Mouse (Mus musculus): ENCODE data around the gene Eid2b. TPM values are rescaled to one million over a fixed set of nuclear protein-coding genes. Genes with fewer than 3 reads are reported as not detected.

The Eid2b gene
- polyA plus RNA-seq, 1 experiment from 2014 or later = 38.2 TPM

DNA sequence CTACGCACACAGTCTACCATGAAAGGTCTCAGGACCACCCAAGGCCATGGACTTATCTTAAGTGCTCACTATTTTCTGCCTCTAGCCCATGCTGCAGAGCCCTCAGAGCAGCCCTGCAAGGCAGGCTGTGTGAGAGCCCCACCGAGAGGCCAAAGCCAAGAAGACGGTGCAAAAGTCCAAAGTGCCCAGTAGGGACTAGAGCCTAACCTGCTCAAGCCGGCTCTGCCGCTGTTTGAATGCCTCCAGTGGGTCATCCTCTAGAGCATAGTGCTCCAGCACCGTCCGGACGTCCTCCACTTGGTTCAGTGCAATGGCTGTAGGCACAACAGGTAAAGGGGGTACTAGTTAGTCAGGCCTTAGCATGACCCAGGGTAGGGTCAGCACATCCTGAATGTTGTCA lies 28.7 kb downstream of the Eid2b start:
- whole genome bisulfite sequencing = 96% methylated on average over 8 of the region's 8 CpGs
- Histone ChIP-seq H3K27me3 (no peaks in the 10 kb centered on the region), H3K27ac (replicated peaks) (no peak overlapping the region), H3K4me3 (no peak overlapping the region), H3K4me2 (no peak overlapping the region), H3K4me1 (replicated peaks) (peaks cover 48% of the 10 kb centered on the region), H3K9ac (no peak overlapping the region), H3K36me3 (peaks cover 60% of the 10 kb centered on the region), H3K9me3 (no peaks in the 10 kb centered on the region)
- ATAC-seq (ENCODE audit: low read depth) = no peak

GRCm38 (mm10) chr7:28309737-28310136 lies 32.2 kb downstream of the Eid2b start:
- Histone ChIP-seq H3K9ac (no peak overlapping the region), H3K9me3 (no peaks in the 10 kb centered on the region), H3K4me1 (replicated peaks) (peaks cover 30% of the 10 kb centered on the region), H3K36me3 (peaks cover 65% of the 10 kb centered on the region), H3K4me3 (no peak overlapping the region), H3K27me3 (no peaks in the 10 kb centered on the region), H3K4me2 (0 out of 2 replicates have a peak overlapping the region, but pooled peaks have one; percentile 94), H3K27ac (replicated peaks) (no peak overlapping the region)
- WGBS = 28% methylated on average over 9 of the region's 9 CpGs
- no peak for ATAC-seq (ENCODE audit: low read depth)

GRCm38 (mm10) chr7:28311151-28311925 lies 33.8 kb downstream of the Eid2b start:
- H3K4me3 ChIP-seq = peak overlapping the region; percentile 92
- H3K9ac ChIP-seq = peak overlapping the region; percentile 87
- H3K4me2 ChIP-seq = peak overlapping the region; percentile 94
- H3K27ac ChIP-seq (replicated peaks) = peak overlapping the region; percentile 73
- H3K9me3 ChIP-seq = no peaks in the 10 kb centered on the region
- H3K36me3 ChIP-seq = peaks cover 65% of the 10 kb centered on the region
- peak; percentile 66 for ATAC-seq (ENCODE audit: low read depth)
- peaks cover 30% of the 10 kb centered on the region for H3K4me1 ChIP-seq (replicated peaks)
- H3K27me3 ChIP-seq = no peaks in the 10 kb centered on the region
- WGBS = 5% methylated on average over 35 of the region's 35 CpGs

DNA sequence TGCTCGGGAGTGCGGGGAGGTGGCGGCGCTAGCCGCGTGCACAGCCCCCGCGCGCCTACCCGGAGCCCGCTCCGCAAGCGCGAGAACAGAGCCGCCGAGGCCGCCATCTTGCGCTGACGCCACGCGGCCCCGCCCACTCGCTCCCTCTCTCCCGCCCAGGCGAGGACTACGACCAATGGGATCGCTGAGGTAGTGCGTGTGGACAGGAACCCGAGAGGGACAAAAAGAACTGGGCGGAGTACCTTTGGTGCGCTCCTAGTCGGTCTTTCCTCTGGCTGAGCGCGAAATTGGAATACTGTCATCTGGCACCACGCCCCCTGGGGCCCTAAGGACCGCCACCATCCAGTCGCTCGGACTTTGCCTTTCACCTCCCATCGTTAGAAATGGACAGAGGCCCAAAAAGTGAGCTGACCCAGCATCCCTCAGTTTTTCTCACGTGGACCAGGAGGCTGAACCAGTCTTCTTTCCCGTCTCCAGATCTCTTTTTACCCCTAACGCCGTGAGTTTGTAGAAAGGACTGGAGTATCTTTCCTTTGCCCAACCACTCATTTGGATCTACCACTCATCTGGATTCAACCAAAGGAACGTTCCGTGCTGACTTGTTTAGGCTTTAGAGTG lies 34.5 kb downstream of the Eid2b start, which contains the start of gene Timm50:
Timm50 (minus strand) TSS at position 147 of the 618 bp plus-strand sequence.
- H3K27me3 ChIP-seq = no peaks in the 10 kb centered on the region
- H3K4me3 ChIP-seq = peak within 1 kb of the TSS; percentile 92

DNA sequence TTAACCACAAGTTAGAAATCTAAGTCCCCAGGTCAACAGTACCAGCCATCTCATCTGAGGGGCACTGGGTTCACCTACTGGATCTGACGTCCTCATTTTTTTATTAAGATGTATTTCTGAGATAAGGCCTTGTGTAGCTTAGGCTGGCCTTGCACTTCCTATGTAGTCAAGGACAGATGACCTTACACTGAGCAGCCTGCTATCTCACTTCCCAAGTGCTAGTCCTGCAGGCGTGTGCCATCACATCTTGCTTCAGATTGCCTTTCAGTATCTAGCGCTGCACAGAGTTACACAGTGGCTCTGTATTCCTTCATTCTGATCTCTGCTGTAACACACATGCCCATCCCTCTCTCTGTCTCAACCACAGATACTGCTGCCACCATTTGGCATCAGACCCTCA lies 40.5 kb downstream of the Eid2b start:
- 84% methylated on average over 3 of the region's 3 CpGs for WGBS
- H3K4me3 ChIP-seq = no peak overlapping the region
- H3K36me3 ChIP-seq = peaks cover 92% of the 10 kb centered on the region
- H3K9me3 ChIP-seq = no peaks in the 10 kb centered on the region
- ATAC-seq (ENCODE audit: low read depth) = no peak
- no peak overlapping the region for H3K9ac ChIP-seq
- no peak overlapping the region for H3K4me2 ChIP-seq
- H3K27me3 ChIP-seq = no peaks in the 10 kb centered on the region
- no peaks in the 10 kb centered on the region for H3K4me1 ChIP-seq (replicated peaks)
- H3K27ac ChIP-seq (replicated peaks) = no peak overlapping the region

More for the DNA sequence above, 34.5 kb downstream of the Eid2b start, which contains the start of gene Timm50:
- peak within 1 kb of the TSS; percentile 94 for H3K4me2 ChIP-seq
- peak; percentile 95 for ATAC-seq (ENCODE audit: low read depth)
- under 1% methylated on average over 45 of the region's 45 CpGs for WGBS
- H3K4me1 ChIP-seq (replicated peaks) = peaks cover 30% of the 10 kb centered on the region
- H3K27ac ChIP-seq (replicated peaks) = peak within 1 kb of the TSS; percentile 73
- H3K9ac ChIP-seq = peak within 1 kb of the TSS; percentile 87
- H3K36me3 ChIP-seq = peaks cover 65% of the 10 kb centered on the region
- H3K9me3 ChIP-seq = no peaks in the 10 kb centered on the region

GRCm38 (mm10) chr7:28318714-28319113 lies 41.2 kb downstream of the Eid2b start:
- no peaks in the 10 kb centered on the region for H3K4me1 ChIP-seq (replicated peaks)
- H3K27ac ChIP-seq (replicated peaks) = no peak overlapping the region
- H3K9me3 ChIP-seq = no peaks in the 10 kb centered on the region
- no peak overlapping the region for H3K4me3 ChIP-seq
- no peak overlapping the region for H3K9ac ChIP-seq
- no peak for ATAC-seq (ENCODE audit: low read depth)
- peaks cover 99% of the 10 kb centered on the region for H3K36me3 ChIP-seq
- WGBS = 94% methylated on average over 17 of the region's 17 CpGs
- H3K27me3 ChIP-seq = no peaks in the 10 kb centered on the region
- no peak overlapping the region for H3K4me2 ChIP-seq

DNA sequence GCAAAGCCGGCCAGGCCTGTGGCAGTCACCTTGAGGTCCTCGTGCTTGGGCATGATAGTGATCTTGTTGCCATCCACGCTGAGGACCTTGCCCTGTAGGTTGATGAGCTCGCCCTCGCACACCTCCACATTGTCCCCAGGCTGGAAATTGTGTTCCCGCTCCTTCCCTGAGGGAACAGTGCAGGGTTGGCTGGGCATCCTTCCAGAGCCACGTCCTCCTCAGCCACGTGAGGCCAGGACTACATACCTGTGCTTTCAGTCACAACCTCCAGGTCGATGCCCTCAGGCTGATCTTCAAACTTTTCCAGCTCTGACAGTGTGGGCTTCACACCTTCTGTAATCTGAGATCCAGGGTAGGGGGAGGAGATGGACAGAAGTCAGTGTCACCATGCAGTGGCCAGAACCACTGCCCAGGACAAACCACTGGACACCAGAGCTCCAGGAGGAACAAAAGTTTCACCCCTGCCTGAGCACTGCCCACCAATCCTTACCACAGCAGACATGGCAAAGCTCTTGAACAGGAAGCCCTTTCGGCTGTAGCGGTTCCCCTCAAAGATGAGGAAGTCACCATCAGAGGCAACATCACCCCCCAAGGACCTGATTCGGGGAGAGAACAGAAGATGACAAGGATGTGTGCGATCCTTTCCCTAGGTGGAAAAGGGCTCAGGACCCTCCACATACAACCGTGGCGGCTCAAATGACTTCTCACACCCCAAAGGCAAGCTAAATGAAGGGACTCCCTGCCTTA lies 44.6 kb downstream of the Eid2b start:
- ATAC-seq (ENCODE audit: low read depth) = no peak
- no peaks in the 10 kb centered on the region for H3K4me1 ChIP-seq (replicated peaks)
- no peak overlapping the region for H3K4me2 ChIP-seq
- no peak overlapping the region for H3K27ac ChIP-seq (replicated peaks)
- H3K4me3 ChIP-seq = no peak overlapping the region
- no peaks in the 10 kb centered on the region for H3K9me3 ChIP-seq
- peaks cover 100% of the 10 kb centered on the region for H3K36me3 ChIP-seq
- 94% methylated on average over 15 of the region's 15 CpGs for WGBS
- no peak overlapping the region for H3K9ac ChIP-seq
- H3K27me3 ChIP-seq = no peaks in the 10 kb centered on the region

DNA sequence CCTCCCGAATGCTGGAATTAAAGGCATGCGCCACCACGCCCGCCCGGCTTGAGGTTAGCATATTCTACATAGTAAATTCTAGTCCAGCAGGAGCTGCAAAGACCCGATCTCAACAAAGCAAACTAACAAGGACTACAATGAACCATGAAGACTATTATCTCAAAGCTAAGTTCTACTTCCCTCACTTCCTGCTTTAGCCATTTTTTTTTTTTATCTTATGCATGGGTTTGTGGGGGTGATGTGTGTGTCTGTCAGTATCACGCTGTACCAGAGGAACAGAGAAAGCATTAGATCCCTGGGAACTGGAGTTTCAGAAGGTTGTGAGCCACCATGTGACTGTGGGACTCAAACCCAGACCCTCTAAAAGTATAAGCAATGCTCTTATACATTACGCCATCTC lies 47.8 kb downstream of the Eid2b start:
- H3K36me3 ChIP-seq = peaks cover 100% of the 10 kb centered on the region
- H3K4me2 ChIP-seq = no peak overlapping the region
- H3K27me3 ChIP-seq = no peaks in the 10 kb centered on the region
- no peak overlapping the region for H3K27ac ChIP-seq (replicated peaks)
- H3K9ac ChIP-seq = no peak overlapping the region
- WGBS = 95% methylated on average over 8 of the region's 8 CpGs
- ATAC-seq (ENCODE audit: low read depth) = no peak
- H3K9me3 ChIP-seq = no peaks in the 10 kb centered on the region
- no peaks in the 10 kb centered on the region for H3K4me1 ChIP-seq (replicated peaks)
- no peak overlapping the region for H3K4me3 ChIP-seq

DNA sequence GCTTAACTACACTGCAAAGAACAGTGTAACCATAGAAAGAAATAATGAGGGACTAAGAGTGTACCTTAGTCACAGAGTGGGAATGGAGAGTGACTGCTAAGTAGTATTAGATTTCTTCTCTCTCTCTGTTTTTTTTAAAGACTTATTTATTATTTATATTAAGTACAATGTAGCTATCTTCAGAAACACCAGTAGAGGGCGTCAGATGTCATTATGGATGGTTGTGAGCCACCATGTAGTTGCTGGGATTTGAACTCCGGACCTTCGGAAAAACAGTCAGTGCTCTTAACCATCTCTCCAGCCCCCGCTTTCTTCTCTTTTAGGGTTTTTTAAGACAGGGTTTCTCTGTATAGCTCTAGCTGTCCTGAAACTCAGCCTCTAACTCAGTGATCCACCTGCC lies 48.9 kb downstream of the Eid2b start:
- no peak for ATAC-seq (ENCODE audit: low read depth)
- Histone ChIP-seq H3K27ac (replicated peaks) (no peak overlapping the region), H3K4me2 (no peak overlapping the region), H3K9me3 (no peaks in the 10 kb centered on the region), H3K9ac (no peak overlapping the region), H3K4me3 (no peak overlapping the region), H3K27me3 (no peaks in the 10 kb centered on the region), H3K36me3 (peaks cover 100% of the 10 kb centered on the region), H3K4me1 (replicated peaks) (no peaks in the 10 kb centered on the region)
- 81% methylated on average over 4 of the region's 4 CpGs for WGBS

- H3K9ac ChIP-seq = no peak overlapping the region
- H3K27me3 ChIP-seq = no peaks in the 10 kb centered on the region
- H3K4me2 ChIP-seq = no peak overlapping the region
- no peaks in the 10 kb centered on the region for H3K9me3 ChIP-seq
- no peak overlapping the region for H3K27ac ChIP-seq (replicated peaks)
- H3K36me3 ChIP-seq = peaks cover 94% of the 10 kb centered on the region
- no peaks in the 10 kb centered on the region for H3K4me1 ChIP-seq (replicated peaks)
- no peak overlapping the region for H3K4me3 ChIP-seq
- WGBS = 92% methylated on average over 2 of the region's 2 CpGs
- ATAC-seq (ENCODE audit: low read depth) = no peak
These were observed 50.7 kb downstream of the Eid2b start for GRCm38 (mm10) chr7:28328260-28328659.
